In the genomic region with DNA sequence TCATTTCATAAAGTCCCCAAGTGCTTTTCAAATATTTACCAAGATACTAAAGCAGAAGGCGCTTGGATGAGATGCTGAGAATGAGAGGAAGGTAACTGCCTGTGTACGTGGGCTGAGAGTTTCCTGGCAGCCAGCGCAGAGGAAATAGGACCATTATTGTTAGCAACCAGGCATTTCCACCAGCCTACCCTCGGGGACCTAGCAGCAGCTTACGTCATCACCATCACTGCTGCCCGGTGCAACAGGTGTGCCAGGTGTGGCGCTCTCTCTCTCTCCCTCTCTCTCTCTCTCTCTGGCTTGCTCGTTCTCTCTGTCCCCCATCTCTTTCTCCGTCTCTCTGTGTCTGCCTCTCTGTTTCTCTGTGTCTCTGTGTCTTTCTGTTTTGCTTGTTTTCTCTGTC, we compare ENCODE assay signal across 11 mouse cellular contexts. TPM values are rescaled to one million over a fixed set of nuclear protein-coding genes. Genes with fewer than 3 reads are reported as not detected.
DNase-seq lines count a peak whose midpoint lies in the region; ATAC-seq and TF ChIP-seq lines count a peak whose summit lies in the region.
"Had no signal": no experiment of that assay in that cellular context is flagged by ENCODE, and none has a peak within 500 bp of the region (broad histone marks: within the 10 kb centered on the region; RNA-seq: fewer than 3 reads in every experiment).

No protein-coding gene starts in this region.

- no peaks in the 10 kb centered on the region for H3K36me3 ChIP-seq in hindbrain, embryonic 10.5 days
- H3K36me3 ChIP-seq in hindbrain, embryonic 16.5 days (ENCODE audit: control insufficient read depth, insufficient read depth, low read length), result no peaks in the 10 kb centered on the region
- no peaks in the 10 kb centered on the region for H3K36me3 ChIP-seq in lung, embryonic 16.5 days (ENCODE audit: control insufficient read depth, insufficient read depth, low read length)
- no peaks in the 10 kb centered on the region for H3K36me3 ChIP-seq in heart, adult 2 months (ENCODE audit: control insufficient read depth, insufficient read depth, low read length)
- H3K36me3 ChIP-seq: forebrain, embryonic 12.5 days had no signal

- H3K27ac ChIP-seq in hindbrain, embryonic 10.5 days, result 0 out of 2 replicates have a peak overlapping the region, but pooled peaks have one; percentile 51
- H3K27ac ChIP-seq in hindbrain, embryonic 16.5 days (ENCODE audit: low read depth, low read length), result no peak overlapping the region
- no peak overlapping the region for H3K27ac ChIP-seq in lung, embryonic 16.5 days (ENCODE audit: low read length)
- no peak overlapping the region for H3K27ac ChIP-seq in heart, adult 2 months
- H3K27ac ChIP-seq: forebrain, embryonic 12.5 days had no signal

- WGBS in hindbrain, embryonic 10.5 days, result 33% methylated on average over 9 of the region's 9 CpGs
- 30% methylated on average over 9 of the region's 9 CpGs for WGBS in hindbrain, embryonic 16.5 days
- WGBS in lung, embryonic 16.5 days, result 25% methylated on average over 9 of the region's 9 CpGs
- 21% methylated on average over 9 of the region's 9 CpGs for WGBS in heart, adult 2 months

- no peak for TF ChIP-seq CTCF in heart, adult 2 months (IDR thresholded peaks at IDR 0.05)

- no peak for ATAC-seq in hindbrain, embryonic 16.5 days
- ATAC-seq in lung, embryonic 16.5 days (ENCODE audit: low read depth), result peak; percentile 42; the same call in 1 of the 2 replicates

- H3K4me2 ChIP-seq in hindbrain, embryonic 16.5 days (ENCODE audit: low read length), result no peak overlapping the region
- peak overlapping the region; percentile 45; the same call in 1 of the 2 replicates for H3K4me2 ChIP-seq in lung, embryonic 16.5 days (ENCODE audit: low read depth, low read length)
- H3K4me2 ChIP-seq: heart, embryonic 11.5 days had no signal

- no peaks in the 10 kb centered on the region for H3K79me2 ChIP-seq in heart, adult 2 months (replicated peaks; ENCODE audit: control insufficient read depth, insufficient read depth, low read length)

- intact Hi-C loops in heart, adult 2 months (cut with DNase I), result no loop called here
- intact Hi-C loops in heart, postnatal 25 days (cut with DNase I), result no loop called here

- H3K4me3 ChIP-seq in hindbrain, embryonic 10.5 days, result no peak overlapping the region
- H3K4me3 ChIP-seq in hindbrain, embryonic 16.5 days (ENCODE audit: low read length), result no peak overlapping the region
- peak overlapping the region; percentile 14; the same call in 1 of the 2 replicates for H3K4me3 ChIP-seq in lung, embryonic 16.5 days (ENCODE audit: low read length)
- H3K4me3 ChIP-seq in heart, adult 2 months, result no peak overlapping the region
- H3K4me3 ChIP-seq: forebrain, embryonic 12.5 days had no signal

- TF ChIP-seq POLR2A in heart, adult 2 months (IDR thresholded peaks at IDR 0.05; ENCODE audit: insufficient read depth, low read depth, low read length), result no peak

- peaks cover 43% of the 10 kb centered on the region for H3K4me1 ChIP-seq in hindbrain, embryonic 10.5 days (replicated peaks)
- peaks cover 5% of the 10 kb centered on the region for H3K4me1 ChIP-seq in hindbrain, embryonic 16.5 days (ENCODE audit: control insufficient read depth, insufficient read depth, low read depth, low read length)
- H3K4me1 ChIP-seq in lung, embryonic 16.5 days (replicated peaks; ENCODE audit: control insufficient read depth, insufficient read depth, low read length), result 0 out of 2 replicates have a peak, but pooled peaks cover 2% of the 10 kb centered on the region
- no peaks in the 10 kb centered on the region for H3K4me1 ChIP-seq in heart, adult 2 months (ENCODE audit: control insufficient read depth, insufficient read depth, low read length)

- no peak for TF ChIP-seq EP300 in heart, adult 2 months (IDR thresholded peaks at IDR 0.05; ENCODE audit: insufficient read depth, low read depth, low read length)

- no peaks in the 10 kb centered on the region for H3K9me3 ChIP-seq in hindbrain, embryonic 10.5 days
- no peaks in the 10 kb centered on the region for H3K9me3 ChIP-seq in hindbrain, embryonic 16.5 days (ENCODE audit: control insufficient read depth, low read length)
- no peaks in the 10 kb centered on the region for H3K9me3 ChIP-seq in lung, embryonic 16.5 days (ENCODE audit: control insufficient read depth, low read length)
- H3K9me3 ChIP-seq: forebrain, embryonic 12.5 days had no signal

- peaks cover 40% of the 10 kb centered on the region for H3K27me3 ChIP-seq in hindbrain, embryonic 10.5 days (ENCODE audit: insufficient read depth, poor library complexity, severe bottlenecking)
- H3K27me3 ChIP-seq in hindbrain, embryonic 16.5 days (replicated peaks; ENCODE audit: control insufficient read depth, insufficient read depth, low read length), result no peaks in the 10 kb centered on the region
- H3K27me3 ChIP-seq in lung, embryonic 16.5 days (ENCODE audit: control insufficient read depth, insufficient read depth, low read depth, low read length), result no peaks in the 10 kb centered on the region
- peaks cover 3% of the 10 kb centered on the region for H3K27me3 ChIP-seq in heart, adult 2 months (ENCODE audit: control insufficient read depth, insufficient read depth, low read length)

- no peak for DNase-seq in hindbrain, embryonic 10.5 days (ENCODE audit: low spot score)
- peak; percentile 43 for DNase-seq in thymus, postnatal 0 days (ENCODE audit: low spot score)
- no peak for DNase-seq in thymus, adult 18-20 months
- peak; percentile 19 for DNase-seq in telencephalon, adult 2 months (ENCODE audit: low read depth, low spot score)
- no peak for DNase-seq in heart, adult 2 months
- DNase-seq in heart, postnatal 25 days (ENCODE audit: low spot score), result no peak
- DNase-seq: cerebellum, adult 9-11 months had no signal

- H3K9ac ChIP-seq in hindbrain, embryonic 16.5 days (ENCODE audit: low read depth, low read length), result no peak overlapping the region
- no peak overlapping the region for H3K9ac ChIP-seq in lung, embryonic 16.5 days (ENCODE audit: low read length)
- H3K9ac ChIP-seq in heart, adult 2 months (ENCODE audit: low read depth, low read length), result no peak overlapping the region
- H3K9ac ChIP-seq: forebrain, embryonic 12.5 days had no signal

RNA-seq across cellular contexts. Expression of a gene that starts 55.1 kb away (rescaled TPM):
- 3.9 and 6.5 TPM in 2 replicates for polyA plus RNA-seq in hindbrain, embryonic 10.5 days (2016; fragmentation: Nextera tagmentation; extraction: Ambion mirVana)
- 4.7 and 4.9 TPM in 2 replicates for polyA plus RNA-seq in hindbrain, embryonic 16.5 days (2015; fragmentation: Nextera tagmentation; extraction: Ambion mirVana)
- polyA plus RNA-seq in thymus, postnatal 0 days (2015; fragmentation: Nextera tagmentation; extraction: Ambion mirVana), result 1.6 and 2.3 TPM in 2 replicates
- 2.2 and 2.3 TPM in 2 replicates for polyA plus RNA-seq in lung, embryonic 16.5 days (2015; fragmentation: Nextera tagmentation; extraction: Ambion mirVana)
- 1 to 10 TPM; 2.1 to 5.0 TPM for total RNA-seq in heart, adult 2 months (2021)
- 2.0 and 2.8 TPM in 2 replicates for polyA plus RNA-seq in heart, adult 2 months (2012; rRNA removed)
- 1 to 10 TPM; 2.4 to 4.2 TPM for total RNA-seq in heart, postnatal 25 days (2021)

Comparison
In these comparisons a context has a peak if more than half of its experiments do, and no peak if none do; other contexts are left out.
1. DNase-seq: peak in thymus, postnatal 0 days (single experiment) and telencephalon, adult 2 months (single experiment); none in hindbrain, embryonic 10.5 days (single experiment), thymus, adult 18-20 months (0 of 2), heart, adult 2 months (0 of 2) and heart, postnatal 25 days (single experiment).